Mouse (Mus musculus): ENCODE data around the gene Wfikkn1.

Wfikkn1 gene

GRCm38 (mm10) chr17:25880196-25880910 lies at the start of gene Wfikkn1:
Wfikkn1 (minus strand) TSS chr17:25880858.
- DNase-seq (ENCODE audit: low spot score in 2 of 2): no peak

GRCm38 (mm10) chr17:25925348-25925747 lies 44.7 kb upstream of the Wfikkn1 start:
- DNase-seq (ENCODE audit: low spot score in 2 of 2): peak in 1 of 2 experiments; percentile 56

DNA sequence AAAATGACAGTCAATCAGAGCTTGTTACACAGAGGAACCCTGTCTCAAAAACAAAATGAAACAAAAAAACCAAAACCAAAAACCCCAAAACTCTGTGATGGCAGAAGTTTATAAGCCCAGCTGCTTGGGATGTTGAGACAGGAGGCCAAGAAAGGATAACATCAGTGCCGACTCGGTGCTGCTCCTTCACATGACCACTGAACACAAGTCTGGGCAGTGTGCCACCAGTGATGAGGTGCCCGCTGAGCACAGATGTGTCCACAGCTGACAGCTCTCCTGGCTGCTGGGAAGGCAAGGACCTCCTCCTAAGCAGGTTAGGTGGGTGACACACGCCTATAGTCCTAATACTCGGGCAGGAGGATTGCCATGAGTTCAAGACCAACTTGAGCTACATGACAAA lies 41.5 kb upstream of the Wfikkn1 start:
- DNase-seq (ENCODE audit: low spot score in 2 of 2): no peak

DNA sequence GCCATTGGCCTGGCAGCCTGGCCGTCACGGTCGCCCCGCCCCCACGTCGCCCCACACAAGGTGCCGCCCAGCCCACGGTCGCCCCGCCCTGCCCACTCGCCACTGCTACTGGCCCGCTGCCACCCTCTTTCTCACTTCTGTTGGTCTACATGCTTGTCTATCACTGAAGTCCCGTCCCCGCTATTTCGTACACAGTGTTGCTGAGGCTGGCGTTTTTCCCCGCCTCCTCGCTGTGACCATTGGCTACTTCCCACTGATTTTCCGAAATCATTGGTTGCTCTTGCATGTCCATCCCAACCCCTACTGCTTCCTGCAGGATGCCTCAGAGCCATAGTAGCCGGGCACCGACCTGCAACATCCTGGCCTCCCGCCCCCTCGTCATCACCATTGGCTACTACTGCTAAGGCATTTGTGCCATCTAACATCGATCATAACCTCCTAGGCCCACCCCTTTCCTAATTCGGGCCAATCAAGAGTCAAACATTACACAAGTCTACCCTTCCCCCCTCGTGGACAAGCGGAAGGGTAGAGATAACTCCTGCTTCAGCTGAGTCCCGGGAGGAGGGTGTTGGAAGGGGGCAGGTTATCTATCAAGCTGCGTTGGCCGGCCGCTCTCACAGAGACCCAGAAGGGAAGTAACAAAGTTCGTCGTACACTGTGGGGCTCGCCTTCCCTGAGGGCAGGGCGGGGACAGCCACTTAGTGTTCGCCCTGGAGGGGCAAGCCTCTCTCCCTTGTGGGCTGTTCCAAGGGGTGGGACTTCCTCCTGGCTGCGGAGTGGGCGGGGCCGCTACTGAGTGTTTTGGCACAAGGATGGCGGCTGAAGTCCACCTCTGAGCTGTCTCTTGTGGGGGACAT lies 39.4 kb upstream of the Wfikkn1 start:
- peak; percentile 99 to 100 for DNase-seq (ENCODE audit: low spot score in 2 of 2)

DNA sequence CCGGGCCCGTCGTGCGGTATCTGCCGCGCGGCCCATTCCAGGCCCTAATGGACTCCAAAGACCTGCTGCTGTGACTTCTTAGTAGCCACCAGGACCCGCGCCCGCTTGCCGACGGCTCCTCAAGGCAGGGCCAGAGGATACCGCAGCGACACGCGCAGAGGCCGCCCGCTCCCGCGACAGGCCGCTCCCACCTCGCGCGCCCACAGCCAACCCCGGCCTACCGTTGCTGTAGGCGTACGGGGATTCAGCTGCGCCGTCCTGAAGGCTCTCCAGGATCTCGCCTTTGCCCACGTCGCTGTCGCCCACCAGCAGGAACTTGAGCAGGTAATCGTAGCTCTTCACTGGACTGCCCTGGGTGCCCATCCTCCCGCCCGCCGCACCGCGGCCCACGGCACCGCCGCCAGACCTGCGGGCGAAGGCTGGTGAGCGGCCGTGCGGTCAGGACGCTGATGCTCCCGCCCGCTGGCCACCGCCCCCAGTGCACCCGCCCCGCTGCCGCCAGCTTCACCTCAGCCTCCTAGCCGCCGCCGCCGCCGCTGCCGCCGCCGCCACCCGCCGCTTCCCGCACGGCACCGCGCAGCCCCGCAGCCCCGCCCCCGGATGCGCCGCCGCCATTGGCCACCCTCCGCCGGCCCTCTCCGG lies 38.6 kb upstream of the Wfikkn1 start, which contains the start of gene Rab40c:
Gene Rab40c, minus strand, starts transcription at position 584 of the 642 bp plus-strand sequence.
- peak; percentile 23 to 35 for DNase-seq (ENCODE audit: low spot score in 2 of 2)

GRCm38 (mm10) chr17:25918037-25918750 lies 37.5 kb upstream of the Wfikkn1 start:
- no peak for DNase-seq (ENCODE audit: low spot score in 2 of 2)

DNA sequence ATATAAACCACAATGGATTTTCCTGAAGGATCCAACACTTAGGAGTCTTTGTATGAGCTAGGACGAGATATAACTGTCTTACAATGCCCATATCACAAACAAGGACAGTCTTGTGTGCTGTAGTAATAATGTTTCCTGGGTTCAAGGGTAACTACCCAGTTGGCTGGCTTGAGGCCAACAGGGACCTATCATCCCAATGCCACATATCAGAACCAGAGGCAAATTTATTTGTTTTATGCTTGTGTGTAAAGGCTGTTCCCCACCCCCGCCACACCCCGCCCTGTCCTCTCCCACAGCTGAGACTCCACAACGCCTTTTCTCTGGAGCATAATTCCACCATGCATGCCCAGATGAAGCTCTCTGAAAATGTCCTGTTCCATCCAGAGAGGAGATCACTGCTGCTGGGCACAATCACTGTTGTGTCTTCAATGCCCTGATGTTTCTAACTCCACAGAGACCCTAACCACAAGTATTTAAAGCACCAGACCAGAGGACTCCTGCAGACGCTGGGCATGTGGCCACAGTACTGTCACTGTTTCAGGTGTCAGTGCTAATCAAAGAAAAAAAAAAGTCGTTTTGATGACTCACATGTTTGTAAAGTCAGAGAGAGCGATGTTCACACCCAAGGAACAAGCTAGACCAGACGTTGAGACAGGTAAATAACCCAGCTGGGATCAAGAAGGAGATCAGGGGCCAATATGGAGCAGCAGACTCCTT lies 36.4 kb upstream of the Wfikkn1 start:
- DNase-seq (ENCODE audit: low spot score in 2 of 2): peak in 1 of 2 experiments; percentile 33

GRCm38 (mm10) chr17:25914295-25914694 lies 33.6 kb upstream of the Wfikkn1 start:
- no peak for DNase-seq (ENCODE audit: low spot score in 2 of 2)

DNA sequence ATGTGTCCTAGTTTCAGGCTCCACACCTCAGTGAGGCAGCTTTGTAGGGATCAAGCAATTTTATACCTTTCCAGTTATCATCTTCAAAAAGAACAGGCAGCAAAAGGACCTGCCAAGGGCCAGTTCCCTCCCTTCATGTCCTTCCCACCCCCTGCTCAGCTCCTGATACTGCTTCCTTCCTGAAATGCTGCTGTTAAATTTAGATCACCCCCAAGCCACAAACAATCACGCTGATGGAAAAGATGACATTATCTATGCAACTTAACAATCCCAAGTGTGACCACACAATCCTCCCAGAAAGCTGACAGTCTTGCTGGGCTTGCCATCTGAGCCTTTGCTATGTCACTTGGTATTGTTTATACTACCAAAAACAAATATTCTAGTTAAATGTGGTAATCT lies 33.2 kb upstream of the Wfikkn1 start:
- no peak for DNase-seq (ENCODE audit: low spot score in 2 of 2)

GRCm38 (mm10) chr17:25913186-25913876 lies 32.7 kb upstream of the Wfikkn1 start:
- no peak for DNase-seq (ENCODE audit: low spot score in 2 of 2)

- peak; percentile 23 to 35 for DNase-seq (ENCODE audit: low spot score in 2 of 2)
Observed at GRCm38 (mm10) chr17:25911816-25912215, 31.2 kb upstream of the Wfikkn1 start.

DNA sequence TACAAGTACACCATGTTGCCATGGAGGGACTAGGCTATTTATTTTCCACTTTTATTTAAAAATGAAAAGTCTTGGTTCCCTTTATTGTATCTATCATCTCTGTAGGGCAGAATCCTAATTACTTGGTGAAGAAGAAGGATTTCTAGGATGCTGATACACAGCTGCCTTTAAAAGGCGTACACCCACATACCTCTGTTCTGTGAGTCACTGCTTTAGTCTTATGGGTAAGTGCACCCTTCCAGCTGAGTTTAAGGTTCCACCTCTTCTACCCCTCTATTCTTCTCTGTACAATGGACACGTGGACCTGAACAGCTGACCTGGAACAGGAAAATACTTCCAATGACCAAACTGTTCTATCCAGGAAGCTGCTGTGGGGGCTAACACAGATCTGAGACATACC lies 27.0 kb upstream of the Wfikkn1 start:
- no peak for DNase-seq (ENCODE audit: low spot score in 2 of 2)

- no peak for DNase-seq (ENCODE audit: low spot score in 2 of 2)
Observed at GRCm38 (mm10) chr17:25903061-25903460, 22.4 kb upstream of the Wfikkn1 start.

- no peak for DNase-seq (ENCODE audit: low spot score in 2 of 2)
Observed at GRCm38 (mm10) chr17:25900193-25900592, 19.5 kb upstream of the Wfikkn1 start.

- no peak for DNase-seq (ENCODE audit: low spot score in 2 of 2)
Observed at GRCm38 (mm10) chr17:25895891-25896290, 15.2 kb upstream of the Wfikkn1 start.

DNA sequence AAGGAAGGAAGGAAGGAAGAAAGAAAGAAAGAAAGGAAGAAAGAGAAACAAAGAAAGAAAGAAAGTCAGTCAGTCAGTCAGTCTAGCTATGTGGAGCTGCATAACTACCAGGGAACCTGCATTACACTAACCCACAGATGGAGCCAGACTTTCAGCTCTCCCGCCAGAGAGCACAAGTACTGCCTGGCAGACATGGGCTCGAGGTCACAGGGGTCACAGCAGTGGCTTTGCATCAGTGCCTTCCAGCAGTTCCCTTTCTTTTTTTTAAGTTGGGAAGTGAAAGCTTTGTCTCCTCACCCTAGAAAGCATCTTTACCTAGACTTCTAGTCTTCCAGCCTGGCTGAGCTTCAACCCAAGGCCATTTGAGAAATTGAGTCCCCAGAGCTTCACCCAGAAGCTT lies 14.8 kb upstream of the Wfikkn1 start:
- DNase-seq (ENCODE audit: low spot score in 2 of 2): no peak

DNA sequence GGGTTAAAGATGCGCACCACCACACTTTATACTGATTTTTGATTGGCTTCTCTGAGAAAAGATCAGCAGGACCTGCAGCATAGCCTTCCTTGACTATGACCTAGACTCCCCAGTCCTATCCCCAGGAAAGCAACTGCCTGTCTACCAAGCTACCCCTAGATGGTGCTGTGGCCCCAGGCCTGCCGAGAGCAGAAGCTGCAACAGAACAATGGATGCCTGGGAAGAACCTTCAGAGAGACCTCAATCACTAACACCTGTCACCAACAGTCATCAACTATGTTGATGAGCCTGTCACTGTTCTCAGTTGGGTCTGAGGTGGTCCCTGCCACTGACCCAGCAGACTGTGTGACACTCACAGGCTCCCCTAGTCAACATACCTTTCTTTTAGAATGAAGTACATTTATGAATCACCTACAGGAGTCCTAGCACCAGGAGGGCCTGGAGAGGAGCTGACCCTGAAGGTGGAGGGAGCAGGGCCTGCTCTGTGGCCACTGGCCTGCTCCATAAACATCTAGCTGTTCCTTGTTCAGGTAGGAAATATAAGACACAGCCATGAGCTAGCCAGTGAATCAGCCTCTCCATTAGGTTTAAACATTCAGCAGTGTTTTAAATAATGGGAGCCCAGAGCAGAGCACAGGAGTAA lies 13.4 kb upstream of the Wfikkn1 start:
- peak; percentile 45 to 66 for DNase-seq (ENCODE audit: low spot score in 2 of 2)

DNA sequence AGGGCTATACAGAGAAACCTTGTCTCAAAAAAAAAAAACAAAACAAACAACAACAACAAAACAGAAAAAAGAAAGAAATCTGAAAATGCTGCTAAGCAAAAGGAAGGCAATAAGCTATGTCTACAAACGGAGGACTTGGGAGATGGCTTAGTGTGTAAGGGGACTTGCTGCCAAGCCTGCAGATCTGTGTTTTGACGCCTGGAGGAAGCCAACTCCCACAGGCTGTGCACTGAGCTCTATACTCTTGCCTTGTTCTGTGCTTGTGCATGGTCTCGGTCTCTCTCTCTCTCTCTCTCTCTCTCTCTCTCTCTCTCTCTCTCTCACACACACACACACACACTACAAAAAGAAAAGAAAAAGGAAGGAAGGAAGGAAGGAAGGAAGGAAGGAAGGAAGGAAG lies 8.2 kb upstream of the Wfikkn1 start:
- no peak for DNase-seq (ENCODE audit: low spot score in 2 of 2)

DNA sequence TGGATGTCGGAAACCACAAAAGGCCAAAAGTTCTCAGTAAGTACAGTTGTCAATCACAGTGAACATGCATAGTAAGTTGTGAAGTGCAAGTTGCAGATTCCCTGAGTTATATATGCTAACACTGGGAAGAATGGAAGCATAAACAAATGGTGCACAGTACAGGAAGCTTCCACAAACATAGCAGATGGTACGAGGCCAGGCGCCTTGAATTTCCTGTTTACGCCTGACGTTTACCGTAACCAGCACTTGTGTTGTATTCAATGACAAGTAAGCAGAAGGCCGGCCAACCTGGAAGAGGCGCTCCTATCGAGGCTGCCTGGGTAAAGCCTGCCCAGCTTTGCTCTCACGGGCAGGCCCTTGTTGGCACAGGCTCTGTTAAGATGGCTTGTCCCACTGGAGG lies 6.8 kb upstream of the Wfikkn1 start:
- no peak for DNase-seq (ENCODE audit: low spot score in 2 of 2)

DNA sequence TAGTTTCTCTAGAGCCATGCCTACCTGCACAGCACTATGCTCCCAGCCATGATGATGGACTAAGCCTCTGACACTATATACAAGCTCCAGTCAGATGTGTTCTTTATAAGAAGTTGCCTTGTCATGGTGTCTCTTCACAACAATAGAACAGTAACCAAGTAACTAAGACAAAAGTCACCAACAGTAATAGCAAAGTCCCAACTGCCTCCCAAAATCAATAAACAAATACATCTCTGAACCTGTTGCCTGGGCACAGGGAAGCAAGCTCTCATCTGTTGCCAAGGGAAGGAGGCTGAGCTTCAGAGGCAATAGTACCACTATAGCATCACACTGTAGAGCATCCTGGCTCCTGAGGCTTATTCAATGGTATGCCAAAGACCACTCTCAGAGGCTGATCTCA lies 6.1 kb upstream of the Wfikkn1 start:
- DNase-seq (ENCODE audit: low spot score in 2 of 2): no peak

Data from urinary bladder, postnatal 36 days (tissue).